Mouse (Mus musculus) intestine, embryonic 16.5 days (tissue): ENCODE results near the gene Aif1. TPM values are rescaled to one million over a fixed set of nuclear protein-coding genes. Genes with fewer than 3 reads are reported as not detected.
A peak's percentile ranks its signal among the peaks of the same experiment; 100 is the strongest.

Source experiments
- ATAC-seq: fragments of 200-750 bp; cut with Nextera tagmentation; 2 replicates; pipeline ENCODE4 v1.8.0; 2017; ENCODE audit warnings: moderate TSS enrichment, moderate library complexity
- H3K27ac ChIP-seq: fragments of 300-500 bp; sonication (generic); 2 replicates; pipeline ENCODE4 v1.5.1; 2014; ENCODE audit warnings: mild to moderate bottlenecking, low read length
- H3K27me3 ChIP-seq: fragments of 300-500 bp; sonication (generic); replicated peaks from 2 replicates; pipeline ENCODE4 v1.6.1; 2014; ENCODE audit warnings: low read length, control low read depth, mixed read lengths; ENCODE audit not compliant: control insufficient read depth, insufficient read depth
- H3K36me3 ChIP-seq: fragments of 300-500 bp; sonication (generic); 2 replicates; pipeline ENCODE4 v1.6.1; 2014; ENCODE audit warnings: low read length, control low read depth; ENCODE audit not compliant: control insufficient read depth, insufficient read depth
- H3K4me1 ChIP-seq: fragments of 300-500 bp; sonication (generic); 2 replicates; pipeline ENCODE4 v1.6.1; 2014; ENCODE audit warnings: low read length, control low read depth, mixed read lengths; ENCODE audit not compliant: control insufficient read depth, insufficient read depth
- H3K4me2 ChIP-seq: fragments of 300-500 bp; sonication (generic); 2 replicates; pipeline ENCODE4 v1.6.1; 2014; ENCODE audit warnings: low read depth, low read length, control low read depth
- H3K4me3 ChIP-seq: fragments of 300-500 bp; sonication (generic); 2 replicates; pipeline ENCODE4 v1.5.1; 2014; ENCODE audit warnings: mild to moderate bottlenecking, low read length
- H3K9ac ChIP-seq: fragments of 300-500 bp; sonication (generic); 2 replicates; pipeline ENCODE4 v1.6.1; 2014; ENCODE audit warnings: low read depth, low read length
- H3K9me3 ChIP-seq: fragments of 300-500 bp; sonication (generic); 2 replicates; pipeline ENCODE4 v1.6.1; 2016; ENCODE audit warnings: low read length, control low read depth; ENCODE audit not compliant: control insufficient read depth
- WGBS: fragments of 180-500 bp; shearing (Covaris S2); extraction: QIAGEN DNeasy Blood & Tissue Kit; methylation state at CpG from one replicate; pipeline ENCODE4 v1.1.7; 2014; 5-methylcytosine and 5-hydroxymethylcytosine counted together
- polyA plus RNA-seq: library from polyadenylated mRNA; unstranded; fragments of >200 nt; fragmentation: Nextera tagmentation; extraction: Ambion mirVana; gene quantifications from 2 replicates; pipeline ENCODE4 v1.2.1, GENCODE M21; 2015

Gene Aif1
- polyA plus RNA-seq, 1 experiment from 2014 or later = 19.4 TPM

- 91% methylated on average over 33 of the region's 33 CpGs for WGBS
- Histone ChIP-seq H3K27me3 (no peaks in the 10 kb centered on the region), H3K36me3 (peaks cover 86% of the 10 kb centered on the region), H3K4me2 (no peak overlapping the region), H3K27ac (no peak overlapping the region), H3K9me3 (no peaks in the 10 kb centered on the region), H3K4me3 (no peak overlapping the region), H3K9ac (no peak overlapping the region), H3K4me1 (no peaks in the 10 kb centered on the region)
- no peak for ATAC-seq
Measured at GRCm38 (mm10) chr17:35156461-35157200, 19.2 kb downstream of the Aif1 start.

- H3K27ac ChIP-seq = no peak overlapping the region
- H3K9ac ChIP-seq = no peak overlapping the region
- H3K4me1 ChIP-seq = no peaks in the 10 kb centered on the region
- no peak overlapping the region for H3K4me2 ChIP-seq
- no peaks in the 10 kb centered on the region for H3K27me3 ChIP-seq
- H3K4me3 ChIP-seq = no peak overlapping the region
- no peak for ATAC-seq
- H3K36me3 ChIP-seq = peaks cover 82% of the 10 kb centered on the region
- H3K9me3 ChIP-seq = no peaks in the 10 kb centered on the region
- WGBS = 89% methylated on average over 12 of the region's 12 CpGs
Measured at GRCm38 (mm10) chr17:35155451-35155850, 20.4 kb downstream of the Aif1 start.

GRCm38 (mm10) chr17:35154616-35155015, 21.3 kb downstream of the Aif1 start:
- Histone ChIP-seq H3K4me3 (no peak overlapping the region), H3K36me3 (peaks cover 85% of the 10 kb centered on the region), H3K9me3 (no peaks in the 10 kb centered on the region), H3K27me3 (no peaks in the 10 kb centered on the region), H3K4me2 (no peak overlapping the region), H3K27ac (no peak overlapping the region), H3K4me1 (no peaks in the 10 kb centered on the region), H3K9ac (no peak overlapping the region)
- WGBS = 80% methylated on average over 7 of the region's 7 CpGs
- ATAC-seq = no peak

- no peak overlapping the region for H3K9ac ChIP-seq
- no peaks in the 10 kb centered on the region for H3K4me1 ChIP-seq
- ATAC-seq = no peak
- H3K27ac ChIP-seq = no peak overlapping the region
- peaks cover 85% of the 10 kb centered on the region for H3K36me3 ChIP-seq
- WGBS = 77% methylated on average over 4 of the region's 4 CpGs
- no peak overlapping the region for H3K4me2 ChIP-seq
- no peak overlapping the region for H3K4me3 ChIP-seq
- H3K9me3 ChIP-seq = no peaks in the 10 kb centered on the region
- no peaks in the 10 kb centered on the region for H3K27me3 ChIP-seq
Measured at GRCm38 (mm10) chr17:35153931-35154330, 21.9 kb downstream of the Aif1 start.

- peaks cover 78% of the 10 kb centered on the region for H3K36me3 ChIP-seq
- 89% methylated on average over 9 of the region's 9 CpGs for WGBS
- no peak overlapping the region for H3K4me3 ChIP-seq
- H3K4me1 ChIP-seq = no peaks in the 10 kb centered on the region
- no peaks in the 10 kb centered on the region for H3K9me3 ChIP-seq
- no peak overlapping the region for H3K4me2 ChIP-seq
- H3K27me3 ChIP-seq = no peaks in the 10 kb centered on the region
- no peak overlapping the region for H3K27ac ChIP-seq
- ATAC-seq = no peak
- H3K9ac ChIP-seq = no peak overlapping the region
Measured at GRCm38 (mm10) chr17:35153077-35153476, 22.8 kb downstream of the Aif1 start.

GRCm38 (mm10) chr17:35152121-35152520, 23.7 kb downstream of the Aif1 start:
- Histone ChIP-seq H3K9me3 (no peaks in the 10 kb centered on the region), H3K4me1 (no peaks in the 10 kb centered on the region), H3K9ac (no peak overlapping the region), H3K4me2 (no peak overlapping the region), H3K36me3 (peaks cover 72% of the 10 kb centered on the region), H3K4me3 (no peak overlapping the region), H3K27ac (no peak overlapping the region), H3K27me3 (no peaks in the 10 kb centered on the region)
- 90% methylated on average over 4 of the region's 4 CpGs for whole genome bisulfite sequencing
- ATAC-seq = no peak

- peaks cover 3% of the 10 kb centered on the region; the same call in 1 of the 2 replicates for H3K9me3 ChIP-seq
- WGBS = 69% methylated on average over 5 of the region's 5 CpGs
- H3K4me2 ChIP-seq = no peak overlapping the region
- peaks cover 77% of the 10 kb centered on the region for H3K36me3 ChIP-seq
- no peaks in the 10 kb centered on the region for H3K27me3 ChIP-seq
- H3K9ac ChIP-seq = no peak overlapping the region
- no peak overlapping the region for H3K4me3 ChIP-seq
- ATAC-seq = no peak
- peak overlapping the region; percentile 23; the same call in 1 of the 2 replicates for H3K27ac ChIP-seq
- no peaks in the 10 kb centered on the region for H3K4me1 ChIP-seq
Measured at GRCm38 (mm10) chr17:35147922-35148639, 27.8 kb downstream of the Aif1 start.

GRCm38 (mm10) chr17:35147348-35147747, 28.5 kb downstream of the Aif1 start:
- H3K4me2 ChIP-seq = no peak overlapping the region
- H3K4me3 ChIP-seq = no peak overlapping the region
- H3K9ac ChIP-seq = no peak overlapping the region
- no peak overlapping the region for H3K27ac ChIP-seq
- no peaks in the 10 kb centered on the region for H3K4me1 ChIP-seq
- ATAC-seq = no peak
- H3K36me3 ChIP-seq = peaks cover 77% of the 10 kb centered on the region
- H3K9me3 ChIP-seq = peaks cover 3% of the 10 kb centered on the region; the same call in 1 of the 2 replicates
- no peaks in the 10 kb centered on the region for H3K27me3 ChIP-seq
- WGBS = 61% methylated on average over 3 of the region's 3 CpGs

- no peaks in the 10 kb centered on the region for H3K4me1 ChIP-seq
- peaks cover 3% of the 10 kb centered on the region; the same call in 1 of the 2 replicates for H3K9me3 ChIP-seq
- H3K27ac ChIP-seq = no peak overlapping the region
- WGBS = 87% methylated on average over 5 of the region's 5 CpGs
- H3K4me3 ChIP-seq = no peak overlapping the region
- ATAC-seq = no peak
- H3K27me3 ChIP-seq = no peaks in the 10 kb centered on the region
- peaks cover 80% of the 10 kb centered on the region for H3K36me3 ChIP-seq
- H3K9ac ChIP-seq = no peak overlapping the region
- H3K4me2 ChIP-seq = no peak overlapping the region
Measured at GRCm38 (mm10) chr17:35146139-35146538, 29.7 kb downstream of the Aif1 start.
